Mouse (Mus musculus) CD4-positive, CD25-positive, alpha-beta regulatory T cell, adult 4 months (primary cell): ENCODE results near the gene Cnnm1. TPM values are rescaled to one million over a fixed set of nuclear protein-coding genes. Genes with fewer than 3 reads are reported as not detected.

Experiments used
- ATAC-seq: one replicate; pipeline ENCODE4 v1.8.0; 2017
- polyA plus RNA-seq, 2 experiments: library from polyadenylated mRNA; unstranded; fragments of 100-300 nt; shearing (Covaris generic); gene quantifications; one replicate each; pipeline ENCODE4 v1.2.1; 2017

Cnnm1 gene
- not detected for polyA plus RNA-seq

DNA sequence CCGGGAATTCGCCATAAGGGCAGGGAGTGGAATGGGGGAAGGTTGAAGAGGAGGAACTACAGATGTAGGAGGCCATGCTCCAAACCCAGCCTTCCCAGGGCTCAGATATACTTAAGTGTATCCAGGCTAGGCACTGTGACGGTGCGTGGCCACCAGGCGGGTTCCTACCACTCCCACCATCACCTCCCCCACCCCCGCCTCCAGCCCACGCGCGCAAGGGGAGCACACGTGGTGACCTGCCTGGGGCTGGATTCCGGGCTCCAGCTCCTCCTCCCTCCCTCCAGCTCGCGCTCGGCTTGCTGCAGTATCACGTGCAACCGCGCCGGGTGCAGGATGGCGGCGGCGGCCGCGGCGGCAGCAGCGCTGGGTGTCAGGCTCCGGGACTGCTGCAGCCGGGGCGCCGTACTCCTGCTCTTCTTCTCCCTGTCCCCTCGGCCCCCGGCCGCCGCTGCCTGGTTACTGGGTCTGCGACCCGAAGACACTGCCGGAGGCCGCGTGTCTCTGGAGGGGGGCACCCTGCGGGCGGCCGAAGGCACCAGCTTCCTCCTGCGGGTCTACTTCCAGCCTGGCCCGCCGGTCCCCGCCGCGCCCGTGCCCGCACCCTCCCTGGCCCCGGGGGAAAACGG lies at the start of gene Cnnm1:
Gene Cnnm1, plus strand, starts transcription at position 325 of the 626 bp plus-strand sequence.
- ATAC-seq = no peak

DNA sequence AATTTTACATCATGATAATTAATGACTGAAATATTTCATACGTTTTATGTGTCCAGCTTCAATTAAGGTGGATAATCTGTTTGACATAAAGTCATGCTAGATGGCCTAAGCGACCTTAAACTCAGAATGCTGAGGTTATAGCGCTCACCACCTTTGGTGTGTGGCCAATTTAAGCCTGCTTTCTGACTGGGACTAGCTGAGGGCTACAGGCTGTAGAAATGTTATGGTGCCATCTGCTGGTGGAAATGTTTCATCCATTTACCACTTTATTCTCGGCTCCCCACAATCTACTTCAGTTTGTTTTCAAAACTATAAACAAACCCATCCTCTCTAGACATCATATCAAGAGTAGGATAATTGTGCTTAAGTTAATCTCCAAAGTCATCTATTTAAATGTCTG lies 43.9 kb upstream of the Cnnm1 start:
- no peak for ATAC-seq

- no peak for ATAC-seq
Measured at GRCm38 (mm10) chr19:43407181-43407580, 33.1 kb upstream of the Cnnm1 start.

- no peak for ATAC-seq
Measured at GRCm38 (mm10) chr19:43415565-43415964, 24.7 kb upstream of the Cnnm1 start.

GRCm38 (mm10) chr19:43420506-43420905 lies 19.7 kb upstream of the Cnnm1 start:
- ATAC-seq = no peak

DNA sequence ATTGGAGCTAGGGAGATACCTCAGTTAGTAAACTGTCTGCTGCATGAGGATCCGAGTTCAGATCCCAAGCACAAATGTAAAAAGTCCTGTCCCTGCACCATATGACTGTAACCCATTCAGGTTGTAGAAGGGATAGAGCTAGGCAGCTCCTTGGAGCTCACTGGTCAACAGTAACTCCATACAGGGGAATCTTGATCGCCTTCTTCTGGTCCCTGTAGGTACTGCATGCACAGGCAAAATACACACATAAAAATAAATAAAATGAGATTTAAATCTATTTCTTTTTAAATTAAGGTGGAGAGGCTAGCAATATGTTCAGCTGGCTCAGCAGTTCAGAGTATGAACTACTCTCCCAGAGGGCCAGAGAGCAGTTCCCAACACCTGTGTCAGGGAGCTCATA lies 16.2 kb upstream of the Cnnm1 start:
- ATAC-seq = no peak

DNA sequence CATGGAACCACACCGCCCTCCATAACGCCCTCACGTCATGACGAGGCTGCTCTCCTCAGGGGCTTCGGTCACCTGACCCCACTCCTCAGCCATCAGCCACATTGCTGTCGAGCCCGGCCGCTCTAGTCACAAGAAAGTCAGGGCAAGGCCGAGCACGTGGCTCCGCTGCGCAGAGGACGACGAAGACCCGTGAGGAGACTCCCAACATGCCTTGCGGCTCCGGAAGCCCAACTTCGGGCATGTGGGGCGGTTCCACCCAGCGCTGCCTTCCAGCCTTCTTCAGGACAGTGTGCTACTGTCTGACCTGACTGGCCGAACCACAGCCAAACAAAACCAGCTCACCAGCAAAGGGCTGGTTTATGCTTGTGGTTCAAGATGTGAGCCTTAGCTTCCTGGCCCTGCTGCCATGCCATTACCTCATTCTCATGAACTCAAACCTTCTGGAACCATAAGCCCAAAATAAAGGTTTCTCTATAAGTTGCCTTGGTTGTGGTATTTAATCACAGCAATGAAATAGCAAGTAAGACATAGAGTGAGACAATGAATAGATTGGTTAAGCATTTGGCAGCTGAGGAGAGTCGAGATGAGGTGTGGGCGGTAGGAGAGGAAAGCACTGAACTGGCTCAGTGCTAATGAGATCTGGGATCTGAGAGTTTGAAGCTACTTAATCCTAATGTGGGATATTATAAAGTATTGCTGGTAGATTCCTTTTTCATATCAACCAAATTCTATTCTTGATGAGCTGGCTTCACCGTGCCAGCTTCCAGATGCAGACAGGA lies 12.6 kb upstream of the Cnnm1 start:
- no peak for ATAC-seq

DNA sequence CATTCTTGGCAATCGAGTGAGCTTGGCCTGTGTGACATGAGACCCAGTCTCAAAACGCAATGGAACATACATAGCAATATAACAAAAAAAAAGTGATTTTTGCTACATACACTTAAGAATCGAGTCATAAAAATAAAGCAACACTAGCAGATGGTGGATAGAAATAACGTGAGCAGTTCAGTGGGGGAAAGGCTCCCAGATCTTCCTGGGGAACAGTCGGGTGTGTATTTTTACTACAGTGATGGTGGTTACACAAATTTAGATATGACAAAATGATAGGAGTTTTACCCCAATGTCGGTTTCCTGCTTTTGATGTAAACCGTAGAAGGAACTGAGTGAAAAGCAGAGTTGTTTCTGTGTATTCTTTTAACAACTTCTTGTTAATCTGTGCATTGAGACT lies 990 bp upstream of the Cnnm1 start:
- no peak for ATAC-seq

GRCm38 (mm10) chr19:43440768-43441660 lies 778 bp downstream of the Cnnm1 start:
- ATAC-seq = no peak

GRCm38 (mm10) chr19:43441661-43441990 lies 1.4 kb downstream of the Cnnm1 start:
- no peak for ATAC-seq

- ATAC-seq = no peak
Measured at GRCm38 (mm10) chr19:43442269-43442668, 2.0 kb downstream of the Cnnm1 start.

GRCm38 (mm10) chr19:43442906-43443305 lies 2.7 kb downstream of the Cnnm1 start:
- ATAC-seq = no peak

GRCm38 (mm10) chr19:43444636-43445205 lies 4.5 kb downstream of the Cnnm1 start:
- no peak for ATAC-seq

GRCm38 (mm10) chr19:43451563-43451962 lies 11.3 kb downstream of the Cnnm1 start:
- no peak for ATAC-seq

DNA sequence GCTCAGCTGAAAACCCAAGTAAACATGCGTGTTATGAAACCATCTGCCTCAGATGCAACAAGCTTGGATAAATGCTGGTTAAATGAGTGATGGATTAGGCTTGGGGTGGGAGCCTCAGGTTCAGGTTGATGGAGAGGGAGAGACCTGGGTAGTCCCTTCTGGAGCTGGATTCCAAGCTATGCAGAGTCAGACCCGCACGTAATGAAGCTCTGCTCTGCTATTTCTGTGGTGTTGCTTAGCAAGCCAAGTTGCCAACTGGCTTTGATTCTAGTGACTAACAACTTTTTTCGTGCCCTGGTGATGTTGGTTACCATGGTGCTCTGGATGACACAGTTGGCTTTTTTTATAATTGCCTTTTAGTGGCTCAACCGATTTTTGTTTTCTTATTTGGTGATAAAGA lies 11.9 kb downstream of the Cnnm1 start:
- ATAC-seq = no peak

GRCm38 (mm10) chr19:43453025-43453424 lies 12.8 kb downstream of the Cnnm1 start:
- ATAC-seq = no peak

DNA sequence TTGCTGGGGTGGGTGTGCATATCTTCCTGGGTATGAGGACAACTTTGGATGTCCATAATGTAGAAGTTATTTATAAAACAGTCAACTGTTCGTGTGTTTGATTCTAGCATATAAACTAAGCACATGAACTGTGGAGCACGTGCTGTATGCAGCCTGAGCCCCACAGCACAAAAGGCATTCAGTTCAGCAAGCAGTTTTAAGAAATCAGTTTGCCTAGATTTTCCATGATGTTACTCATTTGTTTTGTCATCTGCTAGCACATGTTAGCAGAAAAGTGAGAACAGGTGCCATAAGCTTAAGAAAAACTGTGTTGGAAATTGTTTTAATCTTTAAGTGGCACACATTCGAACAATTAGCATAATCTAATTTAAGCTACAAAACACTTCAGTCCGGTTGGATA lies 19.7 kb downstream of the Cnnm1 start:
- no peak for ATAC-seq

DNA sequence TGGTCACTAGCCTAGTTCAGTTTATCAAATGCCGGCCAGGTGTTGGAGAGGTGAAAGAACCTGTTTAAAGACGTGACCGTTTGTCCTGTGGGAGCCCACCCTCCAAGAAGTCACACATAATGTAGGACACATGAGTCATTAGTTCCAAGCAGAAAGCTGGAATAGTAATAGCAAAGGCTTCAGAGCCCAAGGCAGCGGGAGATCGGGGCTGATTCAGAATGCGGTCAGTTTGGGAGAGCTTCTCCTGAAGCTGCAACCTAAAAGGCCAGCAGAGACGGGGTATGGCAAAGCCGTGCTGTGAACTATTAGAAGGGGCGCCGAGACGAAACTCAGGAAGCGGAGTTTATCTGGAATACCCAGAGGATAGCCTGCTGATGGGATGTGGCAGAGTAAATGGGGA lies 20.2 kb downstream of the Cnnm1 start:
- ATAC-seq = no peak

DNA sequence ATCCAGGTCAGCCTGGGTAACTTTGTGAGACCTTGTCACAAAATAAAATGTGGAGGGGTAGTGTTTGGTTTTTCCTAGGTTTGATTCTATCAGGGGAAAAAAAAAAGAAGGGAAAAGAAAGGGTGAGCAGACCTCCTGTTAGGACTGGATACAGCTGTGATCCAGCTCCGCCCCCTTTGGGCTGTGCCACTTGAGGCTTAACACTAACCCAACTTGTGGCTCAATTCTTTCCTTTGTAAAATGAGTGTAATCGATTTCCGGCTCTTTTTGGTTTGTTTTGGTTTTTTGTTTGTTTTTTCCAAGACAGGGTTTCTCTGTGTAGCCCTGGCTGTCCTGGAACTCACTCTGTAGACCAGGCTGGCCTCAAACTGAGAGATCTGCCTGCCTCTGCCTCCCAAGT lies 21.9 kb downstream of the Cnnm1 start:
- no peak for ATAC-seq

DNA sequence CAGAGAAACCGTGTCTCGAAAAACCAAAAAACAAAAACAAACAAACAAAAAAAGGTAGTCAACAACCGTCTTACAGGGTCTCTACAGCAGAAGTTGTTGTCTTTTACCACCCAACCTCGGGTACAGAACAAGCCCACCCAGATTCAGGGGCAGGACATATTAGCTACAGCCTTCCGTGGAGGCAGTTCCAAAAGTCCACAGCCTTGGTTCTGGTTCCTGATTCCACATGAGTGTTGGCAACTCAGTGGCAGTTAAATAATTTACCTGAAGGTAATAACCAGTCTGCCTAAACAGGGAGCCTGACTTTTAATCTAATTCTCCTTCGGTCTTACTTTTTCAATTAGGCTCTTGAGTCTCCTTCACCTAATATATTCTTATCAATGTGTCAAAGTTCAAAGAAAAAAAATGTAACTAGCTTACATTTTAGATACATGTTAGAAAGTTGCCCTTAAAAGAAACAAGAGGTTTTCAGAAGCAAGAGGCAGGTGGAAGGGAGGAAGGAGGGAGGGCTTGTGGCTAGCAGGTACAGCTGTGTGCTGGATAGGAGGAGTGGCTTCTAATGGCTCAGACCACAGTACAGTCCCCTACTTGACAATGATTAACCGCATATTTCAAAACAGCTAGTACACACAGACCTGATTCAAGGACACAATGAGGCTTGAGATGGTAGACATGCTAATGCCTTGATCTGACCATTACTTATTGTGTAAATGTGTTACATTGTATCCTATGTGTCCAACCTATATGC lies 23.5 kb downstream of the Cnnm1 start:
- ATAC-seq = no peak

DNA sequence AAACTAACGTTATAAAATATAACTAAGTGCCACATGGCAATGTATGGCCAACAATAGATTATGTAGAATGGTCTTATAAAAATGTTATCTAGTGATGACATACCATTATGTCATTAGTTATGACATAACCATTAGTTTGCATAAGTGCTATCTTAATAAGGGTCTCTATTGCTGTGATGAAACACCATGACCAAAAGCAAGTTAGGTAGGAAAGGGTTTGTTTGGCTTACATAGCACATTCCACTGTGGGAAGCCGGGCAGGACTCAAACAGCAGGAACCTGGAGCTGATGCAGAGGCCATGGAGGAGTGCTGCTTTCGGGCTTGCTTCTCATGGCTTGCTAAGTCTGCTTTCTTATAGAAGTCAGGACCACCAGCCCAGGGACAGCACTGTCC lies 24.1 kb downstream of the Cnnm1 start:
- ATAC-seq = no peak

DNA sequence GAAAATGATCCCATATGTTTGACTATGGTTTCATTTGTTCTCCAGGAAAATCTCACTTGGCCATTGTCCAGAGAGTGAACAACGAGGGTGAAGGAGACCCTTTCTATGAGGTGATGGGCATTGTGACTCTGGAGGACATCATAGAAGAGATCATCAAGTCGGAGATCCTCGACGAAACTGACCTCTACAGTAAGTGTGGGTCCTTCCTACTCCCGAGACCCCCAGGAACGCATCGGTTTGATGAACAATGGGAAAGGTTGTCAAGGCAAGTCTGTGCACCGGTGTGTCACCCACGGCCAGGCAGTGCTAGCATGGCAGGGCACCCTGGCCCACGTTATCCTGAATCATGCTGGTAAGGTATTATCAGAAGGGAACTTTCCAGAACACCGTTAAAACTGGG lies 24.8 kb downstream of the Cnnm1 start:
- no peak for ATAC-seq
